Mouse (Mus musculus): Measurements from ENCODE around the gene Sgk1. TPM values are rescaled to one million over a fixed set of nuclear protein-coding genes. Genes with fewer than 3 reads are reported as not detected.

The Sgk1 gene
- total RNA-seq, 1 experiment, result 217 TPM

GRCm38 (mm10) chr10:21946751-21947351 lies 64.9 kb downstream of the Sgk1 start:
- TF ChIP-seq HCFC1 (IDR thresholded peaks at IDR 0.05; ENCODE audit: borderline replicate concordance, insufficient read depth, low read length), result no peak
- no peak for TF ChIP-seq ZC3H11A (IDR thresholded peaks at IDR 0.05; ENCODE audit: borderline replicate concordance, low read depth, low read length)
- no peak for TF ChIP-seq ZNF384 (IDR thresholded peaks at IDR 0.05; ENCODE audit: low read depth, low read length)
- TF ChIP-seq CHD2 (IDR thresholded peaks at IDR 0.05; ENCODE audit: low read depth, low read length), result no peak
- no peak for TF ChIP-seq MAFK (IDR thresholded peaks at IDR 0.05; ENCODE audit: insufficient read depth, low read depth, low read length)
- Histone ChIP-seq H3K36me3 (ENCODE audit: control insufficient read depth, insufficient read depth, low read length, poor library complexity, severe bottlenecking) (no peaks in the 10 kb centered on the region), H3K27ac (ENCODE audit: insufficient read depth, low read depth, low read length, poor library complexity, severe bottlenecking) (no peak overlapping the region), H3K4me1 (ENCODE audit: control insufficient read depth in 2 of 2, insufficient read depth in 2 of 2, low read length in 2 of 2, poor library complexity in 1 of 2) (no peaks in the 10 kb centered on the region), H3K9me3 (ENCODE audit: control insufficient read depth, insufficient read depth, low read depth, low read length) (no peaks in the 10 kb centered on the region), H3K9ac (ENCODE audit: insufficient read depth, low read depth, low read length, poor library complexity, severe bottlenecking) (no peak overlapping the region), H3K4me3 (ENCODE audit: insufficient read depth in 1 of 2, low read depth in 1 of 2, low read length in 2 of 2, poor library complexity in 1 of 2, severe bottlenecking in 1 of 2) (no peak overlapping the region)
- in situ Hi-C loops (cut with MboI; ENCODE audit: low sequenced_read_pairs in 2 of 2, unreplicated experiment in 2 of 2), result no loop called here
- DNase-seq (ENCODE audit: low read depth, low spot score), result no peak

GRCm38 (mm10) chr10:21952520-21952919 lies 70.5 kb downstream of the Sgk1 start:
- in situ Hi-C loops (cut with MboI; ENCODE audit: low sequenced_read_pairs in 2 of 2, unreplicated experiment in 2 of 2), result no loop called here
- H3K27ac ChIP-seq (ENCODE audit: insufficient read depth, low read depth, low read length, poor library complexity, severe bottlenecking), result no peak overlapping the region
- H3K4me1 ChIP-seq (ENCODE audit: control insufficient read depth in 2 of 2, insufficient read depth in 2 of 2, low read length in 2 of 2, poor library complexity in 1 of 2), result 0 out of 4 replicates have a peak, but pooled peaks cover 0 to 3% of the 10 kb centered on the region in 2 experiments
- no peak overlapping the region for H3K9ac ChIP-seq (ENCODE audit: insufficient read depth, low read depth, low read length, poor library complexity, severe bottlenecking)
- TF ChIP-seq ZNF384 (IDR thresholded peaks at IDR 0.05; ENCODE audit: low read depth, low read length) (no peak), CHD2 (IDR thresholded peaks at IDR 0.05; ENCODE audit: low read depth, low read length) (no peak), HCFC1 (IDR thresholded peaks at IDR 0.05; ENCODE audit: borderline replicate concordance, insufficient read depth, low read length) (no peak), ZC3H11A (IDR thresholded peaks at IDR 0.05; ENCODE audit: borderline replicate concordance, low read depth, low read length) (no peak), MAFK (IDR thresholded peaks at IDR 0.05; ENCODE audit: insufficient read depth, low read depth, low read length) (no peak)
- no peaks in the 10 kb centered on the region for H3K36me3 ChIP-seq (ENCODE audit: control insufficient read depth, insufficient read depth, low read length, poor library complexity, severe bottlenecking)
- DNase-seq (ENCODE audit: low read depth, low spot score), result no peak
- H3K4me3 ChIP-seq (ENCODE audit: insufficient read depth in 1 of 2, low read depth in 1 of 2, low read length in 2 of 2, poor library complexity in 1 of 2, severe bottlenecking in 1 of 2), result no peak overlapping the region
- H3K9me3 ChIP-seq (ENCODE audit: control insufficient read depth, insufficient read depth, low read depth, low read length), result no peaks in the 10 kb centered on the region

- Histone ChIP-seq H3K4me3 (ENCODE audit: insufficient read depth in 1 of 2, low read depth in 1 of 2, low read length in 2 of 2, poor library complexity in 1 of 2, severe bottlenecking in 1 of 2) (no peak overlapping the region), H3K36me3 (ENCODE audit: control insufficient read depth, insufficient read depth, low read length, poor library complexity, severe bottlenecking) (no peaks in the 10 kb centered on the region), H3K27ac (ENCODE audit: insufficient read depth, low read depth, low read length, poor library complexity, severe bottlenecking) (no peak overlapping the region), H3K4me1 (ENCODE audit: control insufficient read depth in 2 of 2, insufficient read depth in 2 of 2, low read length in 2 of 2, poor library complexity in 1 of 2) (peaks cover 2 to 10% of the 10 kb centered on the region in 2 experiments; a peak in 3 of 4 replicates), H3K9me3 (ENCODE audit: control insufficient read depth, insufficient read depth, low read depth, low read length) (no peaks in the 10 kb centered on the region), H3K9ac (ENCODE audit: insufficient read depth, low read depth, low read length, poor library complexity, severe bottlenecking) (no peak overlapping the region)
- in situ Hi-C loops (cut with MboI; ENCODE audit: low sequenced_read_pairs in 2 of 2, unreplicated experiment in 2 of 2), result no loop called here
- TF ChIP-seq CHD2 (IDR thresholded peaks at IDR 0.05; ENCODE audit: low read depth, low read length) (no peak), MAFK (IDR thresholded peaks at IDR 0.05; ENCODE audit: insufficient read depth, low read depth, low read length) (no peak)
- no peak for DNase-seq (ENCODE audit: low read depth, low spot score)
Measured at GRCm38 (mm10) chr10:21961111-21961510, 79.1 kb downstream of the Sgk1 start.

- Histone ChIP-seq H3K27ac (ENCODE audit: insufficient read depth, low read depth, low read length, poor library complexity, severe bottlenecking) (no peak overlapping the region), H3K4me1 (ENCODE audit: control insufficient read depth in 2 of 2, insufficient read depth in 2 of 2, low read length in 2 of 2, poor library complexity in 1 of 2) (peaks cover 2 to 10% of the 10 kb centered on the region in 2 experiments; a peak in 3 of 4 replicates), H3K9me3 (ENCODE audit: control insufficient read depth, insufficient read depth, low read depth, low read length) (no peaks in the 10 kb centered on the region), H3K4me3 (ENCODE audit: insufficient read depth in 1 of 2, low read depth in 1 of 2, low read length in 2 of 2, poor library complexity in 1 of 2, severe bottlenecking in 1 of 2) (no peak overlapping the region), H3K9ac (ENCODE audit: insufficient read depth, low read depth, low read length, poor library complexity, severe bottlenecking) (no peak overlapping the region), H3K36me3 (ENCODE audit: control insufficient read depth, insufficient read depth, low read length, poor library complexity, severe bottlenecking) (no peaks in the 10 kb centered on the region)
- TF ChIP-seq ZNF384 (IDR thresholded peaks at IDR 0.05; ENCODE audit: low read depth, low read length) (no peak), CHD2 (IDR thresholded peaks at IDR 0.05; ENCODE audit: low read depth, low read length) (no peak), ZC3H11A (IDR thresholded peaks at IDR 0.05; ENCODE audit: borderline replicate concordance, low read depth, low read length) (no peak), MAFK (IDR thresholded peaks at IDR 0.05; ENCODE audit: insufficient read depth, low read depth, low read length) (no peak), HCFC1 (IDR thresholded peaks at IDR 0.05; ENCODE audit: borderline replicate concordance, insufficient read depth, low read length) (no peak)
- DNase-seq (ENCODE audit: low read depth, low spot score), result no peak
- in situ Hi-C loops (cut with MboI; ENCODE audit: low sequenced_read_pairs in 2 of 2, unreplicated experiment in 2 of 2), result no loop called here
Measured at GRCm38 (mm10) chr10:21963005-21963404, 81.0 kb downstream of the Sgk1 start.

- Histone ChIP-seq H3K9ac (ENCODE audit: insufficient read depth, low read depth, low read length, poor library complexity, severe bottlenecking) (no peak overlapping the region), H3K27ac (ENCODE audit: insufficient read depth, low read depth, low read length, poor library complexity, severe bottlenecking) (no peak overlapping the region), H3K9me3 (ENCODE audit: control insufficient read depth, insufficient read depth, low read depth, low read length) (no peaks in the 10 kb centered on the region), H3K4me1 (ENCODE audit: control insufficient read depth in 2 of 2, insufficient read depth in 2 of 2, low read length in 2 of 2, poor library complexity in 1 of 2) (peaks cover 0 to 11% of the 10 kb centered on the region in 2 experiments; a peak in 2 of 4 replicates), H3K4me3 (ENCODE audit: insufficient read depth in 1 of 2, low read depth in 1 of 2, low read length in 2 of 2, poor library complexity in 1 of 2, severe bottlenecking in 1 of 2) (no peak overlapping the region), H3K36me3 (ENCODE audit: control insufficient read depth, insufficient read depth, low read length, poor library complexity, severe bottlenecking) (no peaks in the 10 kb centered on the region)
- DNase-seq (ENCODE audit: low read depth, low spot score), result no peak
- TF ChIP-seq ZNF384 (IDR thresholded peaks at IDR 0.05; ENCODE audit: low read depth, low read length) (no peak), ZC3H11A (IDR thresholded peaks at IDR 0.05; ENCODE audit: borderline replicate concordance, low read depth, low read length) (no peak), HCFC1 (IDR thresholded peaks at IDR 0.05; ENCODE audit: borderline replicate concordance, insufficient read depth, low read length) (no peak), CHD2 (IDR thresholded peaks at IDR 0.05; ENCODE audit: low read depth, low read length) (no peak), MAFK (IDR thresholded peaks at IDR 0.05; ENCODE audit: insufficient read depth, low read depth, low read length) (no peak)
- in situ Hi-C loops (cut with MboI; ENCODE audit: low sequenced_read_pairs in 2 of 2, unreplicated experiment in 2 of 2), result no loop called here
Measured at GRCm38 (mm10) chr10:21973676-21974075, 91.7 kb downstream of the Sgk1 start.

Data from ES-E14 (cell line).